Mouse (Mus musculus): ENCODE data around the gene A730009L09Rik. TPM values are rescaled to one million over a fixed set of nuclear protein-coding genes. Genes with fewer than 3 reads are reported as not detected.

A730009L09Rik gene
- total and polyA plus RNA-seq, 2 experiments from 2014 or later, result not detected

DNA sequence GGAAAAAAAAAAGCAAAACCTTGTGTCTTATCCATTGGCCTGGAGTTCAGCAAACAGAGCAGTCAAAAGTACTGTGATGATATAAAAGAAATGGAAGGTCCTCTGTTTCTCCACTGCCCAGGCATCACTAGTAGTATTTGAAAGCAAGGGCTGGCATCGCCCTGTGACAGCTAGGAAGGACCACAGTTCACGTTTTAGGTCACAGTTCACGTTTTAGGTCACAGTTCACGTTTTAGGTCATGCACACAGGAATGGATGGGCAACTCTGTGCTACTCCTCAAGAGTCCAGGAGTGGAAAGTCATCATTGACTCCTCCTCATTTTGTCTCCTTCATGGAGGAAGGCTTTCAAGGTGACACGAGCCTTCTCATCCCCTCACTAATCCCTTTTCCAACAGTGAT is 38.0 kb upstream of the A730009L09Rik start:
- no peaks in the 10 kb centered on the region for H3K27me3 ChIP-seq (ENCODE audit: control insufficient read depth, insufficient read depth, low read length)
- H3K9ac ChIP-seq (replicated peaks; ENCODE audit: low read depth, low read length), result no peak overlapping the region
- ATAC-seq (ENCODE audit: insufficient read depth, low read depth) (no peak), DNase-seq (ENCODE audit: low spot score) (no peak)
- no peaks in the 10 kb centered on the region for H3K9me3 ChIP-seq (replicated peaks; ENCODE audit: control insufficient read depth, low read length)
- WGBS, result 58% methylated on average over 5 of the region's 5 CpGs
- H3K4me2 ChIP-seq (ENCODE audit: low read depth, low read length), result no peak overlapping the region
- no peaks in the 10 kb centered on the region for H3K4me1 ChIP-seq (ENCODE audit: control insufficient read depth, insufficient read depth)
- no peak overlapping the region for H3K27ac ChIP-seq (ENCODE audit: low read depth)
- no peak overlapping the region for H3K4me3 ChIP-seq (ENCODE audit: low read depth, low read length)
- no peak for TF ChIP-seq EP300 (IDR thresholded peaks at IDR 0.05; ENCODE audit: low read depth)
- TF ChIP-seq CTCF (IDR thresholded peaks at IDR 0.05; ENCODE audit: low read depth), result no peak
- H3K36me3 ChIP-seq (replicated peaks; ENCODE audit: control insufficient read depth, insufficient read depth, low read length), result no peaks in the 10 kb centered on the region

GRCm38 (mm10) chr16:84477528-84477927 is 37.4 kb upstream of the A730009L09Rik start:
- H3K36me3 ChIP-seq (replicated peaks; ENCODE audit: control insufficient read depth, insufficient read depth, low read length), result no peaks in the 10 kb centered on the region
- H3K27me3 ChIP-seq (ENCODE audit: control insufficient read depth, insufficient read depth, low read length), result no peaks in the 10 kb centered on the region
- DNase-seq (ENCODE audit: low spot score) (no peak), ATAC-seq (ENCODE audit: insufficient read depth, low read depth) (no peak)
- no peak for TF ChIP-seq CTCF (IDR thresholded peaks at IDR 0.05; ENCODE audit: low read depth)
- no peak for TF ChIP-seq EP300 (IDR thresholded peaks at IDR 0.05; ENCODE audit: low read depth)
- H3K4me3 ChIP-seq (ENCODE audit: low read depth, low read length), result no peak overlapping the region
- H3K9me3 ChIP-seq (replicated peaks; ENCODE audit: control insufficient read depth, low read length), result no peaks in the 10 kb centered on the region
- H3K4me1 ChIP-seq (ENCODE audit: control insufficient read depth, insufficient read depth), result no peaks in the 10 kb centered on the region
- H3K9ac ChIP-seq (replicated peaks; ENCODE audit: low read depth, low read length), result no peak overlapping the region
- H3K4me2 ChIP-seq (ENCODE audit: low read depth, low read length), result no peak overlapping the region
- H3K27ac ChIP-seq (ENCODE audit: low read depth), result no peak overlapping the region
- WGBS, result 68% methylated on average over 1 of the region's 1 CpGs

GRCm38 (mm10) chr16:84477952-84478351 is 37.0 kb upstream of the A730009L09Rik start:
- no peak for DNase-seq (ENCODE audit: low spot score)
- 69% methylated on average over 6 of the region's 6 CpGs for WGBS
- no peaks in the 10 kb centered on the region for H3K36me3 ChIP-seq (replicated peaks; ENCODE audit: control insufficient read depth, insufficient read depth, low read length)
- no peaks in the 10 kb centered on the region for H3K27me3 ChIP-seq (ENCODE audit: control insufficient read depth, insufficient read depth, low read length)
- no peaks in the 10 kb centered on the region for H3K4me1 ChIP-seq (ENCODE audit: control insufficient read depth, insufficient read depth)
- TF ChIP-seq CTCF (IDR thresholded peaks at IDR 0.05; ENCODE audit: low read depth) (no peak), EP300 (IDR thresholded peaks at IDR 0.05; ENCODE audit: low read depth) (no peak)
- no peak for ATAC-seq (ENCODE audit: insufficient read depth, low read depth)
- no peak overlapping the region for H3K27ac ChIP-seq (ENCODE audit: low read depth)
- H3K4me2 ChIP-seq (ENCODE audit: low read depth, low read length), result no peak overlapping the region
- H3K9me3 ChIP-seq (replicated peaks; ENCODE audit: control insufficient read depth, low read length), result no peaks in the 10 kb centered on the region
- H3K4me3 ChIP-seq (ENCODE audit: low read depth, low read length), result no peak overlapping the region
- H3K9ac ChIP-seq (replicated peaks; ENCODE audit: low read depth, low read length), result no peak overlapping the region

DNA sequence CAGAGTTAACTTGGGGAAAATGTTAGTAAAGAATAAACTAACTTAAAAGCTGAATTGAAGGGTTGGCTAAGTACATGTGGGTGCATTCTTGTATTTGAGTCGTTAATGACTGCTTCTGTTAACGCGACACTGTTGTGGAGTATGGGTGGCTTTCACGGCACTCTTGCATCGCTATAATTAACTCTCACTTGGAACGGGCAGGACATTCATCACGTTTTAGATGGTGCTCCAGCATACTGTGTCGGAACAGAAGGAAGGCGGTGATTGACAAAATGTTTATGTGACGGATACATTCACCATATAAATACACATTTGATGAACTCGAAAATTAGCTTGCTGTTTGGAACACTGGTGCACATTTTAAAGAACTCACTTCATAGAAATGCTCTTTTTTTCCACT is 29.0 kb upstream of the A730009L09Rik start:
- Histone ChIP-seq H3K4me3 (ENCODE audit: low read depth, low read length) (no peak overlapping the region), H3K9me3 (replicated peaks; ENCODE audit: control insufficient read depth, low read length) (no peaks in the 10 kb centered on the region), H3K9ac (replicated peaks; ENCODE audit: low read depth, low read length) (no peak overlapping the region), H3K27ac (ENCODE audit: low read depth) (no peak overlapping the region), H3K27me3 (ENCODE audit: control insufficient read depth, insufficient read depth, low read length) (no peaks in the 10 kb centered on the region), H3K36me3 (replicated peaks; ENCODE audit: control insufficient read depth, insufficient read depth, low read length) (no peaks in the 10 kb centered on the region), H3K4me1 (ENCODE audit: control insufficient read depth, insufficient read depth) (no peaks in the 10 kb centered on the region), H3K4me2 (ENCODE audit: low read depth, low read length) (peak overlapping the region; percentile 17; the same call in 1 of the 2 replicates)
- DNase-seq (ENCODE audit: low spot score) (peak; percentile 7), ATAC-seq (ENCODE audit: insufficient read depth, low read depth) (no peak)
- no peak for TF ChIP-seq EP300 (IDR thresholded peaks at IDR 0.05; ENCODE audit: low read depth)
- TF ChIP-seq CTCF (IDR thresholded peaks at IDR 0.05; ENCODE audit: low read depth), result no peak
- WGBS, result 38% methylated on average over 11 of the region's 11 CpGs

- no peaks in the 10 kb centered on the region for H3K36me3 ChIP-seq (replicated peaks; ENCODE audit: control insufficient read depth, insufficient read depth, low read length)
- H3K27ac ChIP-seq (ENCODE audit: low read depth), result no peak overlapping the region
- no peaks in the 10 kb centered on the region for H3K27me3 ChIP-seq (ENCODE audit: control insufficient read depth, insufficient read depth, low read length)
- no peak overlapping the region for H3K4me3 ChIP-seq (ENCODE audit: low read depth, low read length)
- TF ChIP-seq CTCF (IDR thresholded peaks at IDR 0.05; ENCODE audit: low read depth) (no peak), EP300 (IDR thresholded peaks at IDR 0.05; ENCODE audit: low read depth) (no peak)
- H3K9me3 ChIP-seq (replicated peaks; ENCODE audit: control insufficient read depth, low read length), result no peaks in the 10 kb centered on the region
- DNase-seq (ENCODE audit: low spot score) (no peak), ATAC-seq (ENCODE audit: insufficient read depth, low read depth) (no peak)
- 81% methylated on average over 3 of the region's 3 CpGs for WGBS
- H3K9ac ChIP-seq (replicated peaks; ENCODE audit: low read depth, low read length), result no peak overlapping the region
- no peak overlapping the region for H3K4me2 ChIP-seq (ENCODE audit: low read depth, low read length)
- H3K4me1 ChIP-seq (ENCODE audit: control insufficient read depth, insufficient read depth), result no peaks in the 10 kb centered on the region
These were observed 20.1 kb upstream of the A730009L09Rik start for GRCm38 (mm10) chr16:84494818-84495217.

GRCm38 (mm10) chr16:84495438-84495837 is 19.5 kb upstream of the A730009L09Rik start:
- WGBS, result 27% methylated on average over 2 of the region's 2 CpGs
- no peaks in the 10 kb centered on the region for H3K36me3 ChIP-seq (replicated peaks; ENCODE audit: control insufficient read depth, insufficient read depth, low read length)
- no peak overlapping the region for H3K4me3 ChIP-seq (ENCODE audit: low read depth, low read length)
- H3K4me2 ChIP-seq (ENCODE audit: low read depth, low read length), result no peak overlapping the region
- no peaks in the 10 kb centered on the region for H3K9me3 ChIP-seq (replicated peaks; ENCODE audit: control insufficient read depth, low read length)
- no peak for ATAC-seq (ENCODE audit: insufficient read depth, low read depth)
- H3K27me3 ChIP-seq (ENCODE audit: control insufficient read depth, insufficient read depth, low read length), result no peaks in the 10 kb centered on the region
- no peak overlapping the region for H3K9ac ChIP-seq (replicated peaks; ENCODE audit: low read depth, low read length)
- H3K27ac ChIP-seq (ENCODE audit: low read depth), result no peak overlapping the region
- H3K4me1 ChIP-seq (ENCODE audit: control insufficient read depth, insufficient read depth), result no peaks in the 10 kb centered on the region
- TF ChIP-seq EP300 (IDR thresholded peaks at IDR 0.05; ENCODE audit: low read depth), result no peak
- peak; percentile 61 for TF ChIP-seq CTCF (IDR thresholded peaks at IDR 0.05; ENCODE audit: low read depth)
- no peak for DNase-seq (ENCODE audit: low spot score)
